Mouse (Mus musculus) stomach, embryonic 16.5 days (tissue): ENCODE results near the gene Cchcr1. TPM values are rescaled to one million over a fixed set of nuclear protein-coding genes. Genes with fewer than 3 reads are reported as not detected.

Source experiments
- ATAC-seq: fragments of 200-750 bp; cut with Nextera tagmentation; 2 replicates; pipeline ENCODE4 v1.8.0; 2017; ENCODE audit warnings: moderate number of reproducible peaks, moderate TSS enrichment; ENCODE audit not compliant: insufficient read depth, low FRiP score
- H3K27ac ChIP-seq: fragments of 300-500 bp; sonication (generic); 2 replicates; pipeline ENCODE4 v1.5.1; 2014; ENCODE audit warnings: low read length
- H3K27me3 ChIP-seq: fragments of 300-500 bp; sonication (generic); 2 replicates; pipeline ENCODE4 v1.6.1; 2014; ENCODE audit warnings: low read length, control low read depth, mixed read lengths; ENCODE audit not compliant: control insufficient read depth, insufficient read depth
- H3K36me3 ChIP-seq: fragments of 300-500 bp; sonication (generic); 2 replicates; pipeline ENCODE4 v1.6.1; 2014; ENCODE audit warnings: low read length; ENCODE audit not compliant: control insufficient read depth, insufficient read depth
- H3K4me1 ChIP-seq: fragments of 300-500 bp; sonication (generic); 2 replicates; pipeline ENCODE4 v1.6.1; 2014; ENCODE audit warnings: low read length, control low read depth, mixed read lengths; ENCODE audit not compliant: control insufficient read depth, insufficient read depth
- H3K4me2 ChIP-seq: fragments of 300-500 bp; sonication (generic); 2 replicates; pipeline ENCODE4 v1.6.1; 2014; ENCODE audit warnings: low read depth, low read length, mixed read lengths
- H3K4me3 ChIP-seq: fragments of 300-500 bp; sonication (generic); replicated peaks from 2 replicates; pipeline ENCODE4 v1.5.1; 2014; ENCODE audit warnings: mild to moderate bottlenecking, low read length
- H3K9ac ChIP-seq: fragments of 300-500 bp; sonication (generic); 2 replicates; pipeline ENCODE4 v1.6.1; 2014; ENCODE audit warnings: low read length
- H3K9me3 ChIP-seq: fragments of 300-500 bp; sonication (generic); replicated peaks from 2 replicates; pipeline ENCODE4 v1.6.1; 2016; ENCODE audit warnings: low read length, control low read depth; ENCODE audit not compliant: control insufficient read depth
- WGBS: fragments of 180-500 bp; shearing (Covaris S2); extraction: QIAGEN DNeasy Blood & Tissue Kit; methylation state at CpG from one replicate; pipeline ENCODE4 v1.1.7; 2014; 5-methylcytosine and 5-hydroxymethylcytosine counted together
- polyA plus RNA-seq: library from polyadenylated mRNA; unstranded; fragments of >200 nt; fragmentation: Nextera tagmentation; extraction: Ambion mirVana; gene quantifications from 2 replicates; pipeline ENCODE4 v1.2.1, GENCODE M21; 2015

Cchcr1 gene
- polyA plus RNA-seq, 1 experiment from 2014 or later, result 19.4 TPM

- H3K9me3 ChIP-seq, result no peaks in the 10 kb centered on the region
- peak overlapping the region; percentile 79; the same call in 1 of the 2 replicates for H3K27ac ChIP-seq
- no peaks in the 10 kb centered on the region for H3K4me1 ChIP-seq
- no peaks in the 10 kb centered on the region for H3K36me3 ChIP-seq
- H3K4me2 ChIP-seq, result 0 out of 2 replicates have a peak overlapping the region, but pooled peaks have one; percentile 24
- no peak overlapping the region for H3K4me3 ChIP-seq
- H3K27me3 ChIP-seq, result no peaks in the 10 kb centered on the region
- peak; percentile 38; the same call in 1 of the 2 replicates for ATAC-seq
- WGBS, result 60% methylated on average over 9 of the region's 9 CpGs
- no peak overlapping the region for H3K9ac ChIP-seq
These were observed 40.5 kb downstream of the Cchcr1 start for GRCm38 (mm10) chr17:35557351-35557750.

GRCm38 (mm10) chr17:35558216-35558615, 41.3 kb downstream of the Cchcr1 start:
- H3K9ac ChIP-seq, result no peak overlapping the region
- no peaks in the 10 kb centered on the region for H3K27me3 ChIP-seq
- H3K4me3 ChIP-seq, result no peak overlapping the region
- no peaks in the 10 kb centered on the region for H3K9me3 ChIP-seq
- no peaks in the 10 kb centered on the region for H3K4me1 ChIP-seq
- no peak overlapping the region for H3K27ac ChIP-seq
- 60% methylated on average over 8 of the region's 8 CpGs for WGBS
- ATAC-seq, result no peak
- H3K4me2 ChIP-seq, result no peak overlapping the region
- H3K36me3 ChIP-seq, result no peaks in the 10 kb centered on the region

GRCm38 (mm10) chr17:35567150-35567549, 50.2 kb downstream of the Cchcr1 start, which contains the start of gene 2300002M23Rik:
Gene 2300002M23Rik, plus strand, starts transcription at chr17:35567450.
- whole genome bisulfite sequencing, result 56% methylated on average over 3 of the region's 3 CpGs
- Histone ChIP-seq H3K9ac (no peak within 1 kb of the TSS), H3K4me2 (no peak within 1 kb of the TSS), H3K36me3 (no peaks in the 10 kb centered on the region), H3K27ac (no peak within 1 kb of the TSS), H3K27me3 (peaks cover 10% of the 10 kb centered on the region), H3K4me1 (peaks cover 6% of the 10 kb centered on the region; the same call in 1 of the 2 replicates), H3K4me3 (no peak within 1 kb of the TSS), H3K9me3 (no peaks in the 10 kb centered on the region)
- no peak for ATAC-seq

- H3K4me2 ChIP-seq, result no peak overlapping the region
- H3K27ac ChIP-seq, result no peak overlapping the region
- 21% methylated on average over 9 of the region's 9 CpGs for WGBS
- no peak overlapping the region for H3K4me3 ChIP-seq
- no peaks in the 10 kb centered on the region for H3K36me3 ChIP-seq
- no peak overlapping the region for H3K9ac ChIP-seq
- H3K27me3 ChIP-seq, result peaks cover 10% of the 10 kb centered on the region
- no peaks in the 10 kb centered on the region for H3K9me3 ChIP-seq
- no peak for ATAC-seq
- H3K4me1 ChIP-seq, result peaks cover 6% of the 10 kb centered on the region; the same call in 1 of the 2 replicates
These were observed 50.9 kb downstream of the Cchcr1 start for GRCm38 (mm10) chr17:35567767-35568166.

- peaks cover 6% of the 10 kb centered on the region; the same call in 1 of the 2 replicates for H3K4me1 ChIP-seq
- peak overlapping the region; percentile 63 for H3K9ac ChIP-seq
- H3K36me3 ChIP-seq, result no peaks in the 10 kb centered on the region
- H3K4me2 ChIP-seq, result peak overlapping the region; percentile 51
- ATAC-seq, result peak; percentile 37; the same call in 1 of the 2 replicates
- no peaks in the 10 kb centered on the region for H3K9me3 ChIP-seq
- H3K27ac ChIP-seq, result no peak overlapping the region
- H3K4me3 ChIP-seq, result peak overlapping the region; percentile 29
- 6% methylated on average over 28 of the region's 28 CpGs for WGBS
- peaks cover 10% of the 10 kb centered on the region for H3K27me3 ChIP-seq
These were observed 52.4 kb downstream of the Cchcr1 start for GRCm38 (mm10) chr17:35569091-35569944.

- Histone ChIP-seq H3K27me3 (peaks cover 10% of the 10 kb centered on the region), H3K9ac (no peak overlapping the region), H3K27ac (no peak overlapping the region), H3K4me2 (no peak overlapping the region), H3K36me3 (no peaks in the 10 kb centered on the region), H3K4me1 (peaks cover 6% of the 10 kb centered on the region; the same call in 1 of the 2 replicates), H3K9me3 (no peaks in the 10 kb centered on the region), H3K4me3 (no peak overlapping the region)
- WGBS, result 65% methylated on average over 14 of the region's 14 CpGs
- no peak for ATAC-seq
These were observed 53.9 kb downstream of the Cchcr1 start for GRCm38 (mm10) chr17:35570836-35571235.

- 90% methylated on average over 7 of the region's 7 CpGs for WGBS
- H3K36me3 ChIP-seq, result no peaks in the 10 kb centered on the region
- no peak overlapping the region for H3K27ac ChIP-seq
- no peaks in the 10 kb centered on the region for H3K9me3 ChIP-seq
- no peak for ATAC-seq
- peaks cover 10% of the 10 kb centered on the region for H3K27me3 ChIP-seq
- H3K4me3 ChIP-seq, result no peak overlapping the region
- H3K9ac ChIP-seq, result no peak overlapping the region
- no peak overlapping the region for H3K4me2 ChIP-seq
- peaks cover 6% of the 10 kb centered on the region; the same call in 1 of the 2 replicates for H3K4me1 ChIP-seq
These were observed 54.6 kb downstream of the Cchcr1 start for GRCm38 (mm10) chr17:35571477-35571876.

- Histone ChIP-seq H3K27ac (peak overlapping the region; percentile 47; the same call in 1 of the 2 replicates), H3K9ac (no peak overlapping the region), H3K27me3 (no peaks in the 10 kb centered on the region), H3K4me1 (no peaks in the 10 kb centered on the region), H3K4me2 (no peak overlapping the region), H3K36me3 (no peaks in the 10 kb centered on the region), H3K9me3 (no peaks in the 10 kb centered on the region), H3K4me3 (no peak overlapping the region)
- WGBS, result 19% methylated on average over 6 of the region's 6 CpGs
- no peak for ATAC-seq
These were observed 61.3 kb downstream of the Cchcr1 start for GRCm38 (mm10) chr17:35578211-35578610.
